Mouse (Mus musculus): ENCODE data around the gene Prpsap2.
A peak's percentile ranks its signal among the peaks of the same experiment; 100 is the strongest.
"Not testable (repeated sequence)": the region's sequence is repeated elsewhere in the genome, so short reads cannot be mapped to it uniquely, and the experiment has no call there.

The Prpsap2 gene

DNA sequence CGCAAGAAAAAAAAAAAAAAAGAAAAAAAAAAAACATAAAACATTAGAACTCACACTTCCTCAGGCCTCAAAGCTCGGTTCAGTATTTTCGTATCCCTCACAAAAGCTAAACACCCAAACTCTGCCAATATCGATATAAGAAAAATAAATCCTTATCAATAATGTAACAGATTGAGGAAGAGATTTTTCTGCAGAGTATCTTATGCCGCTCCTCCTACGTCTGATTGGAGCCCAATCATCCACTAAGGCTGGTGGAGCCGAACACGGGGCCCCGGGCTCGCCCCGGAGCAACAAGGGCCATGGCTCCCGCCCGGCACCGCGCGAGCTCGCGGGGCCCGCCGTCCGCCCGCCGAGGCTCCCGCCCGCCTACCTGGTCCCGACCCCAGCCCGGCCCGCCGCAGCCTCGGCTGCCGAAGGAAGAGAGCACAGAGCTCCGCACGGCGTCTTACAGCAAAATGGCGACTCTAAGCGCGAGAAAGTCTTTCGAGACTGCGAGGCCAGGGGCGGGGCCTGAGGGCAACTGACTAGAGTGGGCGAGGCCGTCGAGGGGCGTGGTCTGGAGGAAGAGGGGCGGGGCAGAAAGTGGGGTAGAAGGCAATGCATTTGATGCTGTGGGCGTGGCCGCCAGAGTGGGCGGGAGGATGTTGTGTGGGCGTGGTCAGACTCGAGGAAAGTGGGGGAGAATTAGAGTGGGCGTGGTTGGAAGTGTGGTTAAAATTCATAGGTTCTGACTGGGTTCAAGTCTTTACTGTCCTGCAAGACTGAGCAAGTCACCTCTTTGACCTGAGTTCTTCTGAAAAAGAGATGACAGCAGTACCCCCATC is at the start of gene Prpsap2:
Gene Prpsap2, minus strand, starts transcription at position 505 of the 824 bp plus-strand sequence.
- DNase-seq (ENCODE audit: low spot score in 2 of 2) = peak; percentile 95 to 96

DNA sequence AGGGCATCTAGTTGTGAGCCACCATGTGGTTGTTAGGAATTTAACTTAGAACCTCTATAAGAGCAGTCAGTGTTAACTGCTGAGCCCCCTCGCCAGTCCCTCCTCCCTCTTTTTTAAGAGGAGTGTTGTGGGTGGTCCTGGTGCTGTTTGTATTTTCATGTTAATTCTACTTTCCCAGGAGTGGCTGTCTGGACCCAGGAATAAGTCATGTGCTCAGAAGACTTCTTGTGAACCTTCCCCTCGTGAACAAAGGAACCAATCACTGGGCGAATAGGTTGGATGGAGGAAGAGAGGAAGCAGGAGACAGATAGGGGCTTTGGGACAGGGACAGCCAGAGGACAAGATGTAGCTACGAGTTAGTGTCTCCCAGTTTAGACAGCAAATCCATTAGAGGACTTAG is 47.9 kb upstream of the Prpsap2 start:
- no peak for DNase-seq (ENCODE audit: low spot score in 2 of 2)

DNA sequence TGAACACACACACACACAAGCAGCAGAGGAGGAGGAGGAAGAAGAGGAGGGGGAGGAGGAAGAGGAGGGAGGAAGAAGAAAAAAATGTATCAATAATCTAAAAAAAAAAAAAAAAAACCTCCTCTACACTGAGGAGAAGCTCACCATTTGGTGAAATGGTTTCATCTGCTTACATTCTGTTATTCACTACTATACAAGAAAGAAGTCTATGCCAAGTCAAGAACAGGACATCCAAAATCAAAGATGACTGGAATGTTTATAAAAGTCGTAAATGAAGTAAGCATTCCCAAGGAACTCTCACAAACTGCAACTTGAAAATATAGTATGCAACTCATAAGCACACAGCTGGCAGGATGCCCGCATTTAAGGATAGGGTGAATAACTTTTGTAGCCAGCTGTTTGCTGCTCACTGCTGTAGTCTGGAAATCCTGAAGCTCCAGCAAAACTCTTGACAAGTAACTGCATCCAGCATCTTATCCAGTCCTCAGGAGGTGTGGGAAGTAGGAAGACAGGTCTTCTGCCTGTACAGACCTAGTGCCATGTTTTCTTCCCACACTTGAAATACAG is 46.7 kb upstream of the Prpsap2 start:
- DNase-seq (ENCODE audit: low spot score in 2 of 2) = no peak

DNA sequence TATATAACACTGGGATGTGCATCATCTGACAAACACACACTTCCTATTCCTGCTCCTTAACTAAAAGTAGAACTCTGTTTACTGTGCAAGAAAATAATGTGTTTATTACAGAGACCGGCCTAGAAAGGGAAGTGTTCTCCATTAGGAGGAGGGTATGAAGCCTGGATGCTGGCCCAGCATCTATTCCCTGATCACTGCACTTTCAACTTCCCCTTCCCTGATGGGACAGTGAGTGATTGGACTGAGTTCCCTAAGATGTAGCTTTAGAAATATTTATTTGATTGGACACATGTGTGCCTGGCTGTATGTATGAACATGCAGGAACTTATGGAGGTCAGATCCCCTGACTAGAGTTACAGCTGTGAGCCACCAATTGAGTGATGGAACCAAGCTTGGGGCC is 31.6 kb upstream of the Prpsap2 start:
- DNase-seq (ENCODE audit: low spot score in 2 of 2) = no peak

DNA sequence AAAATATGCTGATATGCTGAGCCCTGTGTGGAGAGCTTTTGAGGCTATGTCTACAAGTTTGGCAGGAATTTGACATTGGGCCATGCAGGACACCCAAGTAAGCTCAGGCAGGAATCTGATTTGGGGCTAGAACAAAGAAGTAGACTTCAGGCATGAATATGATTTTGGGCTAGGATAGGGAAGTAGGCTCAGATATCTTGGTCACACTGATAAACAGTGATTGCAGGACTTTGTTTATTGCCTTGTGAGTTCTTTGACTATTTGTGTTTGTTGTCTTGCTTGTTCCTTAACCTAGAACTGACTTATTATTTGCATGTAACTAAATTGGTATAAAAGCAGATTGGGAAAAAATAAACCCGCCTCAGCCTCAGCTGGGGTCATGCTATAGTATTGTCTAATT is 26.7 kb upstream of the Prpsap2 start:
- no peak for DNase-seq (ENCODE audit: low spot score in 2 of 2)

DNA sequence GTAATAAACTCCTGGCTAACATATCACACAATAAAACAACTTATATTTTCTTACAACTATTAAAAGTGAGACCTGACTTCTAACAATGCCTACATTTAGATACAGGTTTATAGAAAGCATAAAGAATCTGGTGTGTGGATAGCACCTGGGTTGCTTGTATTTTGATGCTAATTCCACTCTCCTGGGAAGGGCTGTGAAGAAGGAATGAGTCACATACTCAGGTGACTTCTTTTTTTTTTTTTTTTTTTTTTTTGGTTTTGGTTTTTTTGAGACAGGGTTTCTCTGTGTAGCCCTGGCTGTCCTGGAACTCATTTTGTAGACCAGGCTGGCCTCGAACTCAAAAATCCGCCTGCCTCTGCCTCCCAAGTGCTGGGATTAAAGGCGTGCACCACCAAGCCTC is 20.6 kb upstream of the Prpsap2 start:
- DNase-seq (ENCODE audit: low spot score in 2 of 2) = not testable (repeated sequence)

DNA sequence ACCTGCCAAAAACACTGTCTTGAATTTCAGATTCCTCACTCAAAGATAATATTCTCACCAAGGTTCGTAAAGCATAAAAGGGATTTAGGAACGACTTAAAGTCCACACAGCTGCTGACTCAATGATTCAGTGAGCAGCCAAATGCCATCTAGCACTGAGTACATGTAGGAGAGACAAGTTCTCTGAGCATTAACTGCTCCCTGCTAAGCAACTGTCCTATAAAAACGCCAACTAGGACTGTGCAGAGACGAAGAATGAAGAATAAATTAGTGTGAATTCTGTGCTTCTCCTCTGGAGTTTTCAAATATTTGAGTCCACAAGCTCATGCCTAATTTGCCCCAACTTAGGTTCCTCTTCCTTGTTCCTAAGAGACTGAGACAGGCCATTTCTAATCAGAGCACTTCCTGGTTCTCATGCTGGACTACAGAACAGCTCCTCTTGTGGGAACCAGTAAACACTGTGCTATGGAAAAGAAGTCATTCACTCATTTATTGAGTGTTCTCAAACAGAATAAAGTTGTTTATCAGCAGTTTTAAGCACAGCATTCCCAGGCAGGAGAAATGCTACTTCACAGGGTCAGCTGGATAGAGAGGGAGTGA is 12.8 kb upstream of the Prpsap2 start:
- DNase-seq (ENCODE audit: low spot score in 2 of 2) = peak; percentile 28 to 50

DNA sequence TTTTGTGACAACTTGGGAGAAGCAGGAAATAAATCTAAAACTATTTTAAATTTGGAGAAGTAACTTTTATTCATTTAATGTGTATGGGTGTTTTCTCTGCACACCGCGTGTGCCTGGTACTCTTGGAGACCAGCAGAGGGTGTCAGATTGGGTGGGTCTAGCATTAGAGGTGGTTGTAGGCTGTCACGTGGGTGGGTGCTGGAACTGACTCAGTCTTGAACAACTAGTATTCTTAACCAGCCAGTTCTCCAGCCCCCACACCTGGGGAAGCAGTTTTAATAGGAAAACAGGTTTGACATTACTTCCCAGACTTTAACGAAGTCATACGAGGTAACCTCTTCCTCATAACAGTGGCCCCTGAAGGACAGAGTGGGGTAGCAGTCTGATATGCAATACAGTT is 1.4 kb downstream of the Prpsap2 start:
- DNase-seq (ENCODE audit: low spot score in 2 of 2) = peak in 1 of 2 experiments; percentile 23

DNA sequence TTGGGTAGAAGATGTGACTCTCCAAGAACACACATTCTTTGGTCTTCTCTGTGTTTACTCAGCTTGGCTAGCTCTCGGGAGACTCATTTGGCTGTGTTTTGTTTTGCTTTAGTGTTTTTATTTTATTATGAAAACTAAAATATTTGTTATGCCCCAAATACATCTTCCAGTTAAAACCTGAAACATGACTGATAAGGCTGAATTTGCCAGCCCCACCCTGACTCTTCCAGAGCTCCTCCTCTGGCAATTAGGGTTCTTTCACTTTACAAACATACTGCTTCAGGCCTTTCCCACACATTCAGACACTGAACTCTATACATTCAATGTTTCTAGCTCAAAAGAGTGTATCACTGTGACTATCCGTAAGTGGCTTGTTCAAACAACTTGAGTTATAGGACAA is 4.7 kb downstream of the Prpsap2 start:
- no peak for DNase-seq (ENCODE audit: low spot score in 2 of 2)

DNA sequence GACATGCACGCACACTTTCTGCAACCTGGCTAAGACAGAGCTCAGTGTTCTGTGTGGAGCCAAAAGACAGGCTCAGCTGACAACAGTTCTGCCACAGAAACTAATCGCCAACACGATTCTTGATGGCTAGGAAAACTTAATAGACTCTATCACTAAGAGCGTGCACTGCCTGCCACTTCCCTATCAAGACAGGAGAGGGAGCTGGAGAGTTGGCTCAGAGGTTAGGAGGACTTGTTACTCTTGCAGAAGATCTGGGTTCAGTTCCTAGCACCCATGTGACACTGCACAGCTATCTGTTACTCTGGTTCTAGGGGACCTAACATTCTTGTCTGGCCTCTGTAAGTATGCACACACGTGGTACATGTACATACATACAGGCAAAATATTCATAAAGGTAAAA is 10.3 kb downstream of the Prpsap2 start:
- no peak for DNase-seq (ENCODE audit: low spot score in 2 of 2)

DNA sequence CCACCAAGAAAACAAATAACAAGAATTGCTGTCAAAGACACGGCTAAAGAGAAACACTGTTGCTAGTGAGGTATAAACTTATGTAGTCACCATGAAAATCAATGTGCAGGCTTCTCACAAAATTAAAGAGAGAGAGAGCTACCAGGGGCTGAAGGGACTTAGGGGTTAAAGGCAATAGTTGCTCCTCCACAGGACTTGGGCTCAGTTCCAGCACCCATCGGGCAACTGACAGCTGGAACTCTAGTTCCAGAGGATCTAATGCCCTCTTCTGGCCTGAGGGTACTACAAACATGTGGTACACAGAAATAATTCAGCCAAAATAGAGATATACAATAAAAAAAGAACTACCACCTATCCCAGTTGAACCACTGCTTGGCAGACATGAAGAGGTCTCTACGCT is 14.7 kb downstream of the Prpsap2 start:
- DNase-seq (ENCODE audit: low spot score in 2 of 2) = no peak

DNA sequence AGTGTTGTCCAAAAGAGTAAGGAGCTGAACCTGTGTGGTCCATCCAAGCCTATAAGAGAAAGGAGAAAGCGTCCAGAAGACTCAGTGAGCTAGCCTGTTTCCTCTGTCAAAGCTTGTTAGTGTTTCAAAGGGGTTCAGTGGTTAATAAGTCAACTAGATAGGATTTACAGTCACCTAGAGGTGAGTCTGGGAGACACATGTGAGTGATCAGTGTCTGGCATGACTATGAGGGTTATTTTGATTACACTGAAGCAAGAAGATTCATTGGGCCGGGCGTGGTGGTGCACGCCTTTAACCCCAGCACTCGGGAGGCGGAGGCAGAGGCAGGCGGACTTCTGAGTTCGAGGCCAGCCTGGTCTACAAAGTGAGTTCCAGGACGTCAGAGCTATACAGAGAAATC is 16.1 kb downstream of the Prpsap2 start:
- DNase-seq (ENCODE audit: low spot score in 2 of 2) = no peak

DNA sequence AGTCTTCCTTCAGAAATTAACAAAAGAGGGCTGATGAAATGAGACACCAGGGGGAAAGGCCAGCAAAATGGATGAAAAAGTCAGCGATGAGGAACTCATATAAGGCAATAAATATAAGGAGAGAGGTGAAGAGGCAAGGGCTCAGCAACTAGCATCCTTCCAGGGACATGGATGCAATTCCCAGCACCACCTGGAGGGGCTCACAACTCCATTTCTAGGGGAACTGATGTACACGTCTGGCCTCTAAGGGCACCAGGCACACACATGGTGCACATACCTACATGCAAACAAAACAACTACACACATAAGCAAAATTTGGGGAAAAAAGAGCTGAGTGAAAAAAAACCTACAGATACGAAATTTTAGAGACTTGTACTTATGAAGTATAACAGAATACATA is 17.4 kb downstream of the Prpsap2 start:
- no peak for DNase-seq (ENCODE audit: low spot score in 2 of 2)

DNA sequence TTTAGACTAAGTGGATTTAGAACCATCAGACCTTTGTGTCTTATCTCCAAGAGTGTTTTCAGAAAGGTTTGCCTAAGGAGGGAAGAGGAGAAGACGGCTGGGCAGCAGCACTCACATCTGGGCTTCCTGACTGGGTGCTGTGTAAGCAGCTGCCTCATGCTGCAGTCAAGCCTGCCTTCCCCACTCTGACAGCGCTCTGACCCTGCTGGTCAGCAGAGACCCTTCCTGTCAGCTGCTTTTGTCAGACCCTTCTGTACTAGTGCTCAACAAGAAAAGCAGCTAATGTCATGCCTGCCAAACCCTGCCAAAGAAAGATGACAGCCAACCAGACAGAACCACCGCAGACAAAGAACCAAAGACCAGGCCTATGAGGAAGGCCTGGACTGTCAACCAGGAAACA is 18.1 kb downstream of the Prpsap2 start:
- no peak for DNase-seq (ENCODE audit: low spot score in 2 of 2)

DNA sequence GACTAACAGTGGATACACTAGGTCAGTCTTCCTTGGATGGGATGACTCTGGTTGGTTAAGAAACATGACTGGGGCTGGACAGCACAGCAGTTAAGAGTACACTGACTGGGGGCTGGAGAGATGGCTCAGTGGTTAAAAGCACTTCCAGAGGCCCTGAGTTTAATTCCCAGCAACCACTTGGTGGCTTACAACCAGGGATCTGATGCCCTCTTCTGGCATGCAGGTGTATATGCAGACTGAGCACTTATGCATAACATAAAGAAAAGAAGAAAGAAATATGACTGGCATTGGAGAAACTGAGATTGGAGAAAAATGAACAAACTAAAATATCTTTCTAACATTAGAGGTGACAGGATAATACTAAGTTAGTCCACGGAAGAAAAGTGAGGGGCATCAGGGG is 21.4 kb downstream of the Prpsap2 start:
- no peak for DNase-seq (ENCODE audit: low spot score in 2 of 2)

DNA sequence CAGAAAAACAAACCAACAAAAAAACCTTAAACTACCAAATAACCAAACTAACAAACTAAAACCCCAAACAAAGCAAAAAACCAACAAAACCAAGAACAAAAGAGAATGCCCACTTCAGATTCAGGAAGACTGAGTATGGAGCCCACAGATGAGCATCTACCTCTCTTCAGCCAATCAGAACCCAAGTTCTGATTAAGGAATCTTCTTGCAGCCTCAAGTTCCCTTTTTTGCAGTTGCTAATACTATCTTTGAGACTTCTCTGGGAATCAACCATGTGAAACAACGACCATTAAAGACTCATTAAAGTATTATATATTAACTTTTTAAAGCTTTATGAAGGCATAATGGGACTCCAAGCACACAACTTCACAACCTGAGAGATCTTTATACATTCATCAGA is 24.6 kb downstream of the Prpsap2 start:
- no peak for DNase-seq (ENCODE audit: low spot score in 2 of 2)

DNA sequence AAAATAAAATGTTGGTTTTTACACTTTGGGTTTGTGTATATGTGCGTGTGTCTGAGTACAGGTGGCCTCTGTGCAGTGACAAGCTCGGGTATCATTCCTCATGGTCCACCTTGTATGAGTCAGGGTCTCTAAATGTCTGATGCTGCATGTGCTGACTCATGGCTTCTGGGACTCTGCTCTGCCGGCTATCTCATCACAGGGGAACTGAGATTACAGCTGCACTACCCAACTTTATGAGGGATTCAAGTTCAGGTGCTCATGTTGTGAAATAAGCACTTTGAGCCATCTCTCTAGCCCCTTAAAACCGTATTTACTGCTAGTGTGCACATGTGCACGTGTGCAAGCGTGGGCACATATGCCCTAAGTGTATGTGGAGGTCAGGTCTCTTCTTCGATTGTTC is 29.2 kb downstream of the Prpsap2 start:
- DNase-seq (ENCODE audit: low spot score in 2 of 2) = no peak

DNA sequence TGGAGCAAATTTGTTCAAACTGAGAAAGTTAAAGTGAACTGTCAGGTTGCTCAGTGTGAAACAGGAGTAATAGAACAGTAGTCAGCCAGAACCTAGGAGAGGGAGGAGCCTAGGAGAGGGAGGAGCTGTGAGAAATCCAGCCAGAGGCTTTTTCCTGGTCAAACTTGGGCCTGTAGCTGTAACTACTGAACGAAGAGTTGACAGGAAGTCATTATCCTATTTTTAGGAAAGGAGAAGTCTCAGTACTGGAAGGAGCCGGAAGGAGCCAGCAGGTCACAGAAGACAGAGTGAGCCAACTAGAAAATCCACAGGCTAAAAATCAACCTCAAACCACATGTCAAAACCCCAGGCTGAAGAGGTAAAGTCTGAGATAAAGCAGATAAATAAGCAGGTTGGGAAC is 33.9 kb downstream of the Prpsap2 start:
- DNase-seq (ENCODE audit: low spot score in 2 of 2) = no peak

DNA sequence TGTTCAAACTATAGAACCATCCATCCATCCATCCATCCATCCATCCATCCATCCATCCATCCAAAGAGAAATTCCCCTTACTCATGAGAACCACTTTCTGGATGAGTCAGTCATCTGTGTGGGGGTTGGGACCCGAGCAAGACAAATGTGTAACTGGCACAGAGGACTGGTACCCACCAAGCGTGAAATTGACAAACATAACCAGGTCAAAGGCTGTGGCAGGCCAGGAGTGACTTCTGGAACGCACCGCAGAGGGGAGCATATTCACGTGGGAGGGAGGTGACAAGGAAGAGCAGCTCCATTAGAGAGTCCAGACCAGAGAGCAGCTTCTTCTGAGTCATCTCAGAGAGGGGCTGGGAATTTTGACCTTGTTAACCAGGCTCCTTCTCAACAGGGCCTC is 39.8 kb downstream of the Prpsap2 start:
- no peak for DNase-seq (ENCODE audit: low spot score in 2 of 2)

DNA sequence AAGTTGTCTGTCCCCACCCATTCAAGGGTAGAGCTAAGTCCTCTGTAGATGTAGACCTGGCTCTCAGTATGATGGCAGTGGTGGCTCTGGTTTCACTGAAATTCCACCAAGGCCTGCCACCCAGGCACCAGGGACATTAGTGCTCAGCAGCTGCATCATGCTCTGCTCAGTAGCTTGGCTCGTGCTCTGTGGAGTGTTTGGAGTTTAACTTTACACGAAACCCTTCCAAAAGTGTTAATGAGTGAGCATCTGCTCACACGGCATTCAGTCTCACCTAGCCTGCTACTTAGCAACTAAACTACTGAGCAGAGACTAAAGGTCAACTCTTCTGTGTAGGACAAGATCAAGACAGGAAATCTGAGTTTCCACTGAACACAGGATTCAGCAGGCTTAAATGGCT is 41.3 kb downstream of the Prpsap2 start, which contains the start of gene Slc5a10:
Gene Slc5a10, minus strand, starts transcription at position 191 of the 400 bp plus-strand sequence.
- DNase-seq (ENCODE audit: low spot score in 2 of 2) = no peak

DNA sequence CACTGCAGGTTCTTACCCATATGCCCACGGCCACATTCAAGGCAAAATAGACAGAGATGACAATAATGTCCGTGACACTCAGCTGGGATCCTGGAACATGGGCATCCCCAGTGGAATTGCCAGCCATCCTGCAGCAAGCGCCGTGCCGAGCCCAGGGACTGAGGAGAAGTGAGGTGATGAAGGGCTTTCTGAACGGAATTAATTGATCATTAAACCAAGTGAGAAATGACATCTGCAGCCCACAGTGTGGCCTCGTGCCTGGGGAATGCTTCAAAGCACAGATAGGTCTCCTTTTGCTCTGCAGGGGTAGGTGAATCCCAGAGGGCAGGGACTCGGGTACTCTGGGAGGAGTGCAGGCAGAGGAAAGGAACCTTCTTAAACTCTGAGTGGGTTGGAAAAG is 42.1 kb downstream of the Prpsap2 start:
- DNase-seq (ENCODE audit: low spot score in 2 of 2) = no peak

DNA sequence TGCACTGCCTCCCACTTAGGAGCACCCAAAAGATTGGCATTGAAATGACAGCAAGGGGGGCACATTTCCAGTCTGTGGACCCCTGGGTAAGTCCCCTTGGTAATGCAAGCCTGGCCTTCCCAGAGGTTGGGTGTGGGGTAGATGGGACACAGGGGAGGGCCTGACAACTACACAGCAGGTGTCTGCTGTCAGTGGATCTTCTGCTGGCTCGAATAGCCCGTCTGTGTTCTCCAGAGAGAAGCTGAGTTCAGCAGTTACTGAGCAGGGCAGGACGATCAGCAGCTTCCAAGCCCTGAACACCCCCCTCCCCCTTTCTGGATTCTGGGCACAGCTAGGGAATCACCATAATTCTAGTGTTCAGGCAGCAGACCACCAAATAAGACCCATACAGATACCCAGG is 42.5 kb downstream of the Prpsap2 start:
- no peak for DNase-seq (ENCODE audit: low spot score in 2 of 2)

DNA sequence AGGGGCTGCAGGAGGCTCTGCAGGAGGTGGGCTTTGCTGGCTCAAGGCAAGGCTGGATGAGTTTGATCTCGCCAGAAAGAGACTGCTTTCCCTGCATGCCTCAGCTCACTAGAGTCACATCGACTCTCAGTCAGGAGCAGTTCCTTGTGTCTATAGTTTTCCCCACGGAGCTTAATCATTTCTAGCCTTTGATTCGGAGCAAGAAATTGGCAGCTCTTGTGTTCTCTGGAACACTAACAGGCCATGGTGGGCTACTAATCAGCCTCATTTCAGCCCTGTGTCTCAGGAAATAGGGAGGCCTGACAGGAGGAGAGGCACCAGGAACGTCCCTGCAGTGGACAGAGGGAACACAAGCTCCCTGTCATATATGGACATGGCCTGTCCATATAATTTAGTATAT is 43.9 kb downstream of the Prpsap2 start:
- no peak for DNase-seq (ENCODE audit: low spot score in 2 of 2)
